Mouse (Mus musculus) neural tube, embryonic 14.5 days (tissue): ENCODE measurements at regions not wholly inside any gene's neighbourhood (a gene's known extent, or its start where the extent isn't known, plus 50 kb on each side); places are given as distances from the start of the nearest gene placed in this dataset.
"Not testable (repeated sequence)": the region's sequence is repeated elsewhere in the genome, so short reads cannot be mapped to it uniquely, and the experiment has no call there.

Experiments
- ATAC-seq: fragments of 200-750 bp; cut with Nextera tagmentation; 2 replicates; pipeline ENCODE4 v1.8.0; 2017; ENCODE audit warnings: low read depth, mild to moderate bottlenecking, moderate TSS enrichment, moderate library complexity
- H3K27ac ChIP-seq: fragments of 300-500 bp; sonication (generic); 2 replicates; pipeline ENCODE4 v1.5.1; 2014; ENCODE audit warnings: low read depth, mild to moderate bottlenecking, control low read depth, low read length, moderate library complexity, mixed read lengths
- H3K27me3 ChIP-seq: fragments of 300-500 bp; sonication (generic); 2 replicates; pipeline ENCODE4 v1.6.1; 2014; ENCODE audit warnings: low read length; ENCODE audit not compliant: control insufficient read depth, insufficient read depth
- H3K36me3 ChIP-seq: fragments of 300-500 bp; sonication (generic); 2 replicates; pipeline ENCODE4 v1.6.1; 2014; ENCODE audit warnings: low read length, mixed read lengths; ENCODE audit not compliant: control insufficient read depth, insufficient read depth
- H3K4me1 ChIP-seq: fragments of 300-500 bp; sonication (generic); 2 replicates; pipeline ENCODE4 v1.6.1; 2014; ENCODE audit warnings: low read length; ENCODE audit not compliant: control insufficient read depth, insufficient read depth
- H3K4me2 ChIP-seq: fragments of 300-500 bp; sonication (generic); 2 replicates; pipeline ENCODE4 v1.6.1; 2014; ENCODE audit warnings: mild to moderate bottlenecking, low read depth, low read length, control low read depth
- H3K4me3 ChIP-seq: fragments of 300-500 bp; sonication (generic); 2 replicates; pipeline ENCODE4 v1.5.1; 2014; ENCODE audit warnings: low read depth, low read length, control low read depth, mixed read lengths
- H3K9ac ChIP-seq: fragments of 300-500 bp; sonication (generic); replicated peaks from 2 replicates; pipeline ENCODE4 v1.6.1; 2014; ENCODE audit warnings: low read depth, mild to moderate bottlenecking, control low read depth, low read length, mixed read lengths
- H3K9me3 ChIP-seq: fragments of 300-500 bp; sonication (generic); 2 replicates; pipeline ENCODE4 v1.6.1; 2016; ENCODE audit warnings: low read length; ENCODE audit not compliant: control insufficient read depth
- WGBS: fragments of 180-500 bp; shearing (Covaris S2); extraction: QIAGEN DNeasy Blood & Tissue Kit; methylation state at CpG from one replicate; pipeline ENCODE4 v1.1.7; 2014; 5-methylcytosine and 5-hydroxymethylcytosine counted together

- Histone ChIP-seq H3K9me3 (no peaks in the 10 kb centered on the region), H3K9ac (no peak overlapping the region), H3K4me3 (no peak overlapping the region), H3K4me1 (no peaks in the 10 kb centered on the region), H3K27ac (no peak overlapping the region), H3K36me3 (no peaks in the 10 kb centered on the region), H3K4me2 (no peak overlapping the region), H3K27me3 (no peaks in the 10 kb centered on the region)
- 71% methylated on average over 6 of the region's 6 CpGs for WGBS
- no peak for ATAC-seq
Observed at GRCm38 (mm10) chr10:104686669-104687068, 492.8 kb downstream of the Gm4340 start.

GRCm38 (mm10) chr10:104694974-104695373 lies 501.1 kb downstream of the Gm4340 start:
- Histone ChIP-seq H3K9ac (no peak overlapping the region), H3K4me2 (no peak overlapping the region), H3K4me3 (no peak overlapping the region), H3K27ac (no peak overlapping the region), H3K27me3 (no peaks in the 10 kb centered on the region), H3K36me3 (no peaks in the 10 kb centered on the region), H3K9me3 (no peaks in the 10 kb centered on the region), H3K4me1 (no peaks in the 10 kb centered on the region)
- ATAC-seq: no peak
- WGBS: 88% methylated on average over 3 of the region's 3 CpGs

- Histone ChIP-seq H3K27me3 (no peaks in the 10 kb centered on the region), H3K36me3 (no peaks in the 10 kb centered on the region), H3K4me3 (no peak overlapping the region), H3K9ac (no peak overlapping the region), H3K4me2 (no peak overlapping the region), H3K27ac (no peak overlapping the region), H3K9me3 (no peaks in the 10 kb centered on the region), H3K4me1 (no peaks in the 10 kb centered on the region)
- ATAC-seq: no peak
Observed at GRCm38 (mm10) chr10:104708926-104709325, 515.1 kb downstream of the Gm4340 start.

GRCm38 (mm10) chr10:104713281-104713915 lies 519.6 kb downstream of the Gm4340 start:
- H3K27me3 ChIP-seq, H3K27ac ChIP-seq, H3K9ac ChIP-seq, H3K4me2 ChIP-seq, H3K4me1 ChIP-seq, H3K36me3 ChIP-seq, ATAC-seq, H3K9me3 ChIP-seq, H3K4me3 ChIP-seq: not testable (repeated sequence)
- WGBS: 57% methylated on average over 5 of the region's 5 CpGs
